Mouse (Mus musculus): ENCODE measurements at regions not wholly inside any gene's neighbourhood (a gene's known extent, or its start where the extent isn't known, plus 50 kb on each side); places are given as distances from the start of the nearest gene placed in this dataset.

- no peak for TF ChIP-seq CTCF (IDR thresholded peaks at IDR 0.05; ENCODE audit: low read depth)
- TF ChIP-seq EP300 (IDR thresholded peaks at IDR 0.05; ENCODE audit: low read depth) = no peak
- ATAC-seq (ENCODE audit: insufficient read depth) = no peak
- H3K9me3 ChIP-seq (ENCODE audit: control insufficient read depth, low read length) = no peaks in the 10 kb centered on the region
- H3K9ac ChIP-seq (replicated peaks) = no peak overlapping the region
- no peaks in the 10 kb centered on the region for H3K4me1 ChIP-seq (replicated peaks; ENCODE audit: control insufficient read depth in 2 of 2, insufficient read depth in 2 of 2, low read length in 1 of 2)
- no peaks in the 10 kb centered on the region for H3K27me3 ChIP-seq (ENCODE audit: control insufficient read depth, insufficient read depth, low read length)
- no peak overlapping the region for H3K4me2 ChIP-seq (ENCODE audit: low read depth)
- WGBS (ENCODE audit: insufficient replicate concordance) = 63% methylated on average over 1 of the region's 1 CpGs
- H3K4me3 ChIP-seq (ENCODE audit: insufficient read depth in 1 of 2, low read depth in 2 of 2, low read length in 2 of 2) = no peak overlapping the region
- no peaks in the 10 kb centered on the region for H3K36me3 ChIP-seq (replicated peaks; ENCODE audit: control insufficient read depth, insufficient read depth, low read depth)
- DNase-seq (ENCODE audit: low read depth in 3 of 3, low spot score in 3 of 3) = no peak
- no peak overlapping the region for H3K27ac ChIP-seq
Observed at GRCm38 (mm10) chr14:102917929-102918328, 64.5 kb downstream of the Kctd12 start.

- no peak overlapping the region for H3K4me3 ChIP-seq (ENCODE audit: insufficient read depth in 1 of 2, low read depth in 2 of 2, low read length in 2 of 2)
- ATAC-seq (ENCODE audit: insufficient read depth) (no peak), DNase-seq (ENCODE audit: low read depth in 3 of 3, low spot score in 3 of 3) (no peak)
- H3K27ac ChIP-seq = no peak overlapping the region
- H3K9ac ChIP-seq (replicated peaks) = no peak overlapping the region
- no peaks in the 10 kb centered on the region for H3K4me1 ChIP-seq (replicated peaks; ENCODE audit: control insufficient read depth in 2 of 2, insufficient read depth in 2 of 2, low read length in 1 of 2)
- H3K27me3 ChIP-seq (ENCODE audit: control insufficient read depth, insufficient read depth, low read length) = no peaks in the 10 kb centered on the region
- 76% methylated on average over 4 of the region's 4 CpGs for WGBS (ENCODE audit: insufficient replicate concordance)
- H3K9me3 ChIP-seq (ENCODE audit: control insufficient read depth, low read length) = no peaks in the 10 kb centered on the region
- no peaks in the 10 kb centered on the region for H3K36me3 ChIP-seq (replicated peaks; ENCODE audit: control insufficient read depth, insufficient read depth, low read depth)
- TF ChIP-seq CTCF (IDR thresholded peaks at IDR 0.05; ENCODE audit: low read depth) = no peak
- no peak for TF ChIP-seq EP300 (IDR thresholded peaks at IDR 0.05; ENCODE audit: low read depth)
- no peak overlapping the region for H3K4me2 ChIP-seq (ENCODE audit: low read depth)
Observed at GRCm38 (mm10) chr14:102915918-102916317, 66.5 kb downstream of the Kctd12 start.

- Histone ChIP-seq H3K9me3 (ENCODE audit: control insufficient read depth, low read length) (no peaks in the 10 kb centered on the region), H3K27ac (no peak overlapping the region), H3K27me3 (ENCODE audit: control insufficient read depth, insufficient read depth, low read length) (no peaks in the 10 kb centered on the region), H3K4me2 (ENCODE audit: low read depth) (no peak overlapping the region), H3K9ac (replicated peaks) (no peak overlapping the region), H3K36me3 (replicated peaks; ENCODE audit: control insufficient read depth, insufficient read depth, low read depth) (no peaks in the 10 kb centered on the region), H3K4me1 (replicated peaks; ENCODE audit: control insufficient read depth in 2 of 2, insufficient read depth in 2 of 2, low read length in 1 of 2) (no peaks in the 10 kb centered on the region; a peak in 1 of 4 replicates), H3K4me3 (ENCODE audit: insufficient read depth in 1 of 2, low read depth in 2 of 2, low read length in 2 of 2) (no peak overlapping the region)
- DNase-seq (ENCODE audit: low read depth in 3 of 3, low spot score in 3 of 3) = no peak
- ATAC-seq (ENCODE audit: insufficient read depth) = no peak
- no peak for TF ChIP-seq CTCF (IDR thresholded peaks at IDR 0.05; ENCODE audit: low read depth)
- TF ChIP-seq EP300 (IDR thresholded peaks at IDR 0.05; ENCODE audit: low read depth) = no peak
- 47% methylated on average over 3 of the region's 3 CpGs for WGBS (ENCODE audit: insufficient replicate concordance)
Observed at GRCm38 (mm10) chr14:102911582-102911981, 70.9 kb downstream of the Kctd12 start.

- no peak overlapping the region for H3K4me2 ChIP-seq (ENCODE audit: low read depth)
- H3K27ac ChIP-seq = no peak overlapping the region
- H3K9ac ChIP-seq (replicated peaks) = no peak overlapping the region
- 58% methylated on average over 3 of the region's 3 CpGs for WGBS (ENCODE audit: insufficient replicate concordance)
- ATAC-seq (ENCODE audit: insufficient read depth) (no peak), DNase-seq (ENCODE audit: low read depth in 3 of 3, low spot score in 3 of 3) (no peak)
- H3K36me3 ChIP-seq (replicated peaks; ENCODE audit: control insufficient read depth, insufficient read depth, low read depth) = no peaks in the 10 kb centered on the region
- H3K4me3 ChIP-seq (ENCODE audit: insufficient read depth in 1 of 2, low read depth in 2 of 2, low read length in 2 of 2) = no peak overlapping the region
- no peaks in the 10 kb centered on the region for H3K9me3 ChIP-seq (ENCODE audit: control insufficient read depth, low read length)
- TF ChIP-seq EP300 (IDR thresholded peaks at IDR 0.05; ENCODE audit: low read depth) (no peak), CTCF (IDR thresholded peaks at IDR 0.05; ENCODE audit: low read depth) (no peak)
- H3K4me1 ChIP-seq (replicated peaks; ENCODE audit: control insufficient read depth in 2 of 2, insufficient read depth in 2 of 2, low read length in 1 of 2) = peaks cover 0 to 1% of the 10 kb centered on the region in 2 experiments; a peak in 1 of 4 replicates
- H3K27me3 ChIP-seq (ENCODE audit: control insufficient read depth, insufficient read depth, low read length) = no peaks in the 10 kb centered on the region
Observed at GRCm38 (mm10) chr14:102908990-102909389, 73.4 kb downstream of the Kctd12 start.

GRCm38 (mm10) chr14:102907411-102908103, 74.9 kb downstream of the Kctd12 start:
- Histone ChIP-seq H3K4me3 (ENCODE audit: insufficient read depth in 1 of 2, low read depth in 2 of 2, low read length in 2 of 2) (no peak overlapping the region), H3K27me3 (ENCODE audit: control insufficient read depth, insufficient read depth, low read length) (no peaks in the 10 kb centered on the region), H3K4me1 (replicated peaks; ENCODE audit: control insufficient read depth in 2 of 2, insufficient read depth in 2 of 2, low read length in 1 of 2) (peaks cover 0 to 1% of the 10 kb centered on the region in 2 experiments; a peak in 1 of 4 replicates), H3K27ac (no peak overlapping the region), H3K36me3 (replicated peaks; ENCODE audit: control insufficient read depth, insufficient read depth, low read depth) (no peaks in the 10 kb centered on the region), H3K9me3 (ENCODE audit: control insufficient read depth, low read length) (no peaks in the 10 kb centered on the region), H3K9ac (replicated peaks) (no peak overlapping the region), H3K4me2 (ENCODE audit: low read depth) (no peak overlapping the region)
- ATAC-seq (ENCODE audit: insufficient read depth) (no peak), DNase-seq (ENCODE audit: low read depth in 3 of 3, low spot score in 3 of 3) (no peak)
- no peak for TF ChIP-seq CTCF (IDR thresholded peaks at IDR 0.05; ENCODE audit: low read depth)
- TF ChIP-seq EP300 (IDR thresholded peaks at IDR 0.05; ENCODE audit: low read depth) = no peak
- WGBS (ENCODE audit: insufficient replicate concordance) = 43% methylated on average over 6 of the region's 6 CpGs
